Mouse (Mus musculus) neural tube, embryonic 15.5 days (tissue): ENCODE data around the gene Neu1. TPM values are rescaled to one million over a fixed set of nuclear protein-coding genes. Genes with fewer than 3 reads are reported as not detected.
"Not testable (repeated sequence)": the region's sequence is repeated elsewhere in the genome, so short reads cannot be mapped to it uniquely, and the experiment has no call there.

Experiments used
- ATAC-seq: fragments of 200-750 bp; cut with Nextera tagmentation; 2 replicates; pipeline ENCODE4 v1.8.0; 2017; ENCODE audit warnings: mild to moderate bottlenecking, moderate TSS enrichment, moderate library complexity; ENCODE audit not compliant: low FRiP score
- H3K27ac ChIP-seq: fragments of 300-500 bp; sonication (generic); replicated peaks from 2 replicates; pipeline ENCODE4 v1.5.1; 2015; ENCODE audit warnings: mild to moderate bottlenecking, inconsistent platforms
- H3K27me3 ChIP-seq: fragments of 300-500 bp; sonication (generic); replicated peaks from 2 replicates; pipeline ENCODE4 v1.6.1; 2015; ENCODE audit warnings: inconsistent platforms
- H3K36me3 ChIP-seq: fragments of 300-500 bp; sonication (generic); 2 replicates; pipeline ENCODE4 v1.6.1; 2015; ENCODE audit warnings: inconsistent platforms
- H3K4me1 ChIP-seq: fragments of 300-500 bp; sonication (generic); 2 replicates; pipeline ENCODE4 v1.6.1; 2015; ENCODE audit warnings: inconsistent platforms
- H3K4me2 ChIP-seq: fragments of 300-500 bp; sonication (generic); 2 replicates; pipeline ENCODE4 v1.6.1; 2015; ENCODE audit warnings: inconsistent platforms, mild to moderate bottlenecking, moderate library complexity
- H3K4me3 ChIP-seq: fragments of 300-500 bp; sonication (generic); replicated peaks from 2 replicates; pipeline ENCODE4 v1.5.1; 2015; ENCODE audit warnings: mild to moderate bottlenecking, inconsistent platforms
- H3K9ac ChIP-seq: fragments of 300-500 bp; sonication (generic); replicated peaks from 2 replicates; pipeline ENCODE4 v1.6.1; 2015; ENCODE audit warnings: mild to moderate bottlenecking, inconsistent platforms
- H3K9me3 ChIP-seq: fragments of 300-500 bp; sonication (generic); replicated peaks from 2 replicates; pipeline ENCODE4 v1.6.1; 2016; ENCODE audit warnings: inconsistent platforms
- WGBS: fragments of 180-500 bp; shearing (Covaris S2); methylation state at CpG from one replicate; pipeline ENCODE4 v1.1.7; 2015; ENCODE audit warnings: mixed read lengths; 5-methylcytosine and 5-hydroxymethylcytosine counted together
- polyA plus RNA-seq: library from polyadenylated mRNA; unstranded; fragments of >200 nt; fragmentation: Nextera tagmentation; extraction: Ambion mirVana; gene quantifications from 2 replicates; pipeline ENCODE4 v1.2.1, GENCODE M21; 2015

The Neu1 gene
- polyA plus RNA-seq, 1 experiment from 2014 or later: 39.1 TPM

DNA sequence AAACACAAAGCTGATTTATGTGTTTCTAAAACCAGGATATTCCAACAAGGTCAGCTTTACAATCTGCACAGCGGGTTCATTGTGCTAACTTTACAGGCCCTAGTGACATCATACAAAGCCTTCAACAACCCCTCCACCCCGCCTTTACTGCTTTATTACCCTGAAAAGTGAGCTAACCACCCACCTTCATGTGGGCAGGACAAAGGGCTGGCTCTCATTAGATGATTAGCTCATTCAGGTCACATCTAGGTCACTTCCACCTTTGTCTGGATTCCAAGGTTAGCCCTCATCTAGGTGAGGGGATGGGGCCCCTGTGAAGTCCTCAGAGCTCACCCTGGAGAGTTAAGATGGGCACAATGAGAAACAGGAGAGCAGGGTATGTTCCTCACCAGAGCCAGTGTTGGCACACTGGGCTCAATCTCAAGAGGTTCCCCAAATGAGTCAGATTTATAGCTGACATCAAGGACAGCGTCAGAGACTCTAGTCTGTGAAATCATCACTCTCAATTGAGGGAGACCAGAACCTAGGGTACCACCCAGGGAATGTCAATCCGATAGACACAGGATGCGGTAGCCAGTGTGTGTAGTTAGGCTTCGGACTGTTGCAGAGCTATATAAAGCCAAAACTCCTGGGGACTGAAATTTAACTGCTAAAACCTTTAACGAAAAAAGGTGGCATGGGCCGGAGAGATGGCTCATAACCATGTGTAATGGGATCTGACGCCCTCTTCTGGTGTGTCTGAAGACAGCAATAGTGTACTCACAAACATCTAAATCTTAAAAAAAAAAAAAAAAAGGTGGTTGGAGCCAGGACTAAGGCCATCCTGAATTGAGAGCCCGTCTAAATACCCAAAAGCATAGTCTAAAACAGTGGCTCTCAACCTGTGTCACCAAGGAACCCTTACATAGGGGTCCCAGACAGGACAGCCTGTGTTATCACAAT is 19.7 kb downstream of the Neu1 start:
- peaks cover 15% of the 10 kb centered on the region for H3K36me3 ChIP-seq
- 11% methylated on average over 10 of the region's 10 CpGs for WGBS
- H3K4me1 ChIP-seq: peaks cover 19% of the 10 kb centered on the region
- ATAC-seq: no peak
- H3K9ac ChIP-seq: peak overlapping the region; percentile 98
- H3K27me3 ChIP-seq: peaks cover 12% of the 10 kb centered on the region
- H3K4me2 ChIP-seq: peak overlapping the region; percentile 84
- no peaks in the 10 kb centered on the region for H3K9me3 ChIP-seq
- H3K27ac ChIP-seq: peak overlapping the region; percentile 89
- peak overlapping the region; percentile 73 for H3K4me3 ChIP-seq

- H3K27ac ChIP-seq: peak overlapping the region; percentile 89
- H3K9ac ChIP-seq: peak overlapping the region; percentile 98
- H3K27me3 ChIP-seq: peaks cover 16% of the 10 kb centered on the region
- peak overlapping the region; percentile 73 for H3K4me3 ChIP-seq
- peaks cover 15% of the 10 kb centered on the region for H3K36me3 ChIP-seq
- WGBS: under 1% methylated on average over 29 of the region's 29 CpGs
- peak overlapping the region; percentile 84 for H3K4me2 ChIP-seq
- H3K9me3 ChIP-seq: no peaks in the 10 kb centered on the region
- H3K4me1 ChIP-seq: peaks cover 19% of the 10 kb centered on the region
- peak; percentile 54 for ATAC-seq
Observed at GRCm38 (mm10) chr17:34951636-34952377, 20.8 kb downstream of the Neu1 start.

- under 1% methylated on average over 23 of the region's 23 CpGs for WGBS
- Histone ChIP-seq H3K4me3 (peak overlapping the region; percentile 73), H3K9me3 (no peaks in the 10 kb centered on the region), H3K4me1 (peaks cover 19% of the 10 kb centered on the region), H3K4me2 (peak overlapping the region; percentile 84), H3K36me3 (peaks cover 15% of the 10 kb centered on the region), H3K27ac (peak overlapping the region; percentile 89), H3K27me3 (peaks cover 16% of the 10 kb centered on the region), H3K9ac (peak overlapping the region; percentile 98)
- peak; percentile 85 for ATAC-seq
Observed at GRCm38 (mm10) chr17:34952378-34953040, 21.5 kb downstream of the Neu1 start.

DNA sequence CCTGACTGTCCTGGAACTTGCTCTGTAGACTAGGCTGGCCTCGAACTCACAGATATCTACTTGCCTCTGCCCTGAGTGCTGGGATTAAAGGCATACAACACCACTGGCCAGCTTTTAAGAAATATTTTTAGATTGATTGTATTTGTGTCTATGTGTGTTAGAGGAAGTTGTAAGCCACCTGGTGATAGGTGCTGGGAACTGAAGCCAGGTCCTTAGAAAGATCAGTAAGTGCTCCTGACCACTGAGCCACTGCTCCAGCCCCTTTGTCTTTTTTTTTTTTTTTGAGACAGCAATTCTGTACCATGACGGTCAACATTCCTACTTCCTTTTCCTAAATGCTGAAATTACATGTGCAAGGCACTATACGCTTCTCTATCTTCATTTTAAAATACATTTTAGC is 22.2 kb downstream of the Neu1 start:
- no peak overlapping the region for H3K9ac ChIP-seq
- ATAC-seq: no peak
- peak overlapping the region; percentile 89; the same call in 1 of the 2 replicates for H3K27ac ChIP-seq
- H3K4me2 ChIP-seq: peak overlapping the region; percentile 84; the same call in 1 of the 2 replicates
- peaks cover 15% of the 10 kb centered on the region for H3K36me3 ChIP-seq
- H3K9me3 ChIP-seq: no peaks in the 10 kb centered on the region
- no peak overlapping the region for H3K4me3 ChIP-seq
- peaks cover 16% of the 10 kb centered on the region for H3K27me3 ChIP-seq
- H3K4me1 ChIP-seq: peaks cover 19% of the 10 kb centered on the region
- 92% methylated on average over 3 of the region's 3 CpGs for WGBS

DNA sequence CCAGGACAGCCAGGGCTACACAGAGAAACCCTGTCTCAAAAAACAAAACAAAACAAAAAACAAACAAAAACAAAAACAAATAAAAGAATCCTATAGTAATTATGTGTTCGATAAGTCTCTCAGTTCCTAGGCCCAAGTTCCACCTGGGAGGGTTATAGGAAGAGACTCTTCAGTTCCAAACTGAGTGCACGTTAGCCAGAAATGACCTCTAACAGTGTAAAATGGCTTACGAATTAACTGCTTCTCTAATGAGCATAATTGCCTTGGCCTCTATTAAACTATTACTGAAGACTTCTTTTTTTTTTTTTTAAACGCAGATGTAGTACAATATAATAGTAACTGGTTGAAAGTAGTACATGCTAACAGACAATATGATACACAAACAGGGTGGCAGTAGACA is 22.9 kb downstream of the Neu1 start:
- Histone ChIP-seq H3K9me3 (no peaks in the 10 kb centered on the region), H3K27ac (no peak overlapping the region), H3K9ac (no peak overlapping the region), H3K4me2 (no peak overlapping the region), H3K36me3 (peaks cover 15% of the 10 kb centered on the region), H3K27me3 (peaks cover 16% of the 10 kb centered on the region), H3K4me3 (no peak overlapping the region), H3K4me1 (peaks cover 19% of the 10 kb centered on the region)
- WGBS: 91% methylated on average over 4 of the region's 4 CpGs
- no peak for ATAC-seq

- peaks cover 9% of the 10 kb centered on the region for H3K36me3 ChIP-seq
- peaks cover 21% of the 10 kb centered on the region for H3K4me1 ChIP-seq
- H3K27me3 ChIP-seq: peaks cover 21% of the 10 kb centered on the region
- H3K27ac ChIP-seq: no peak overlapping the region
- no peak overlapping the region for H3K4me2 ChIP-seq
- 84% methylated on average over 4 of the region's 4 CpGs for WGBS
- H3K9ac ChIP-seq: no peak overlapping the region; the same call in 1 of the 2 replicates
- no peaks in the 10 kb centered on the region for H3K9me3 ChIP-seq
- ATAC-seq: no peak
- H3K4me3 ChIP-seq: no peak overlapping the region
Observed at GRCm38 (mm10) chr17:34954831-34955230, 23.8 kb downstream of the Neu1 start.

DNA sequence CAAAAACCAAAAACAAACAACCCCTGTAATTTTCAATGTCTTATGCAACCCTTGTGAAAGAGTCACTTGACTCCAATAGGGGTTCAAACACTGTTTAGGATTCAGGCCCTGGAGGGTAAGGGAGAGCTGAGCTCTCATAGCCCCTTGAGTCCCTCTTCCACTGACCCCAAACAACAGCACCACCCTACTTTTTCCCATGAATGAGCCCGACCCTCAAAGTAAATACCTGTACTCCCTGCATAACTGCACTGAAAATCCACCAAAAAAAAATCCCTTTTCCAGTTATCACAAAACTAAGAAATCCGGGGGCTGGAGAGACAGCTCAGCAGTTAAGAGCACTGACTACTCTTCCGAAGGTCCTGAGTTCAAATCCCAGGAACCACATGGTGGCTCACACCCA is 24.8 kb downstream of the Neu1 start:
- no peak overlapping the region for H3K9ac ChIP-seq
- no peak for ATAC-seq
- H3K4me3 ChIP-seq: no peak overlapping the region

GRCm38 (mm10) chr17:34956340-34956739 is 25.3 kb downstream of the Neu1 start:
- Histone ChIP-seq H3K27me3 (peaks cover 31% of the 10 kb centered on the region), H3K36me3 (no peaks in the 10 kb centered on the region), H3K27ac (no peak overlapping the region), H3K4me1 (peaks cover 11% of the 10 kb centered on the region), H3K9me3 (no peaks in the 10 kb centered on the region), H3K4me3 (no peak overlapping the region), H3K4me2 (no peak overlapping the region), H3K9ac (no peak overlapping the region)
- no peak for ATAC-seq
- WGBS: 53% methylated on average over 1 of the region's 1 CpGs

More for the DNA sequence above, 24.8 kb downstream of the Neu1 start:
- Histone ChIP-seq H3K4me1 (peaks cover 16% of the 10 kb centered on the region), H3K27me3 (peaks cover 28% of the 10 kb centered on the region), H3K36me3 (no peaks in the 10 kb centered on the region), H3K27ac (no peak overlapping the region), H3K9me3 (no peaks in the 10 kb centered on the region), H3K4me2 (no peak overlapping the region)
- 90% methylated on average over 3 of the region's 3 CpGs for WGBS

GRCm38 (mm10) chr17:34957291-34957690 is 26.2 kb downstream of the Neu1 start:
- Histone ChIP-seq H3K27me3 (peaks cover 38% of the 10 kb centered on the region), H3K4me1 (peaks cover 11% of the 10 kb centered on the region)
- not testable (repeated sequence) for H3K4me2 ChIP-seq, H3K36me3 ChIP-seq, H3K9me3 ChIP-seq, H3K9ac ChIP-seq, H3K27ac ChIP-seq, ATAC-seq, H3K4me3 ChIP-seq
- 32% methylated on average over 25 of the region's 40 CpGs for WGBS

GRCm38 (mm10) chr17:34957966-34958365 is 26.9 kb downstream of the Neu1 start:
- H3K27ac ChIP-seq, H3K4me2 ChIP-seq, H3K36me3 ChIP-seq, H3K9me3 ChIP-seq, H3K4me3 ChIP-seq, H3K9ac ChIP-seq, ATAC-seq: not testable (repeated sequence)
- Histone ChIP-seq H3K4me1 (peaks cover 11% of the 10 kb centered on the region), H3K27me3 (peaks cover 40% of the 10 kb centered on the region)
- 43% methylated on average over 26 of the region's 40 CpGs for WGBS

DNA sequence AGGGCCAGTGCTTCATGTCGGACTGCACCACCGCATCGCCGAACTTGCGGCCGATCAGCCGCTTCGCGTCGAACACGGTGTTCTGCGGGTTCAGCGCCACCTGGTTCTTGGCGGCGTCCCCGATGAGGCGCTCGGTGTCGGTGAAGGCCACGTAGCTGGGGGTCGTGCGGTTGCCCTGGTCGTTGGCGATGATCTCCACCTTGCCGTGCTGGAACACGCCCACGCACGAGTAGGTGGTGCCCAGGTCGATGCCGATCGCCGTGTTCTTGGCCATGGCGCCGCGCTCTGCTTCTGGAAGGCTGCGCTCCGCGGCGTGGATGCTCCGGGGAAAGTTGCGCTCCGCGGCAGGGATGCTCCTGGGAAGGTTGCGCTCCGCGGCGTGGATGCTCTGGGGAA is 27.7 kb downstream of the Neu1 start:
- peak overlapping the region; percentile 45 for H3K4me3 ChIP-seq
- peak; percentile 50 for ATAC-seq
- H3K27me3 ChIP-seq: peaks cover 46% of the 10 kb centered on the region
- H3K9me3 ChIP-seq, H3K27ac ChIP-seq, H3K9ac ChIP-seq, H3K36me3 ChIP-seq: not testable (repeated sequence)
- WGBS: under 1% methylated on average over 26 of the region's 47 CpGs
- H3K4me2 ChIP-seq: peak overlapping the region; percentile 81
- H3K4me1 ChIP-seq: peaks cover 11% of the 10 kb centered on the region
